ENCODE assay signal across 8 mouse cellular contexts in the genomic region with DNA sequence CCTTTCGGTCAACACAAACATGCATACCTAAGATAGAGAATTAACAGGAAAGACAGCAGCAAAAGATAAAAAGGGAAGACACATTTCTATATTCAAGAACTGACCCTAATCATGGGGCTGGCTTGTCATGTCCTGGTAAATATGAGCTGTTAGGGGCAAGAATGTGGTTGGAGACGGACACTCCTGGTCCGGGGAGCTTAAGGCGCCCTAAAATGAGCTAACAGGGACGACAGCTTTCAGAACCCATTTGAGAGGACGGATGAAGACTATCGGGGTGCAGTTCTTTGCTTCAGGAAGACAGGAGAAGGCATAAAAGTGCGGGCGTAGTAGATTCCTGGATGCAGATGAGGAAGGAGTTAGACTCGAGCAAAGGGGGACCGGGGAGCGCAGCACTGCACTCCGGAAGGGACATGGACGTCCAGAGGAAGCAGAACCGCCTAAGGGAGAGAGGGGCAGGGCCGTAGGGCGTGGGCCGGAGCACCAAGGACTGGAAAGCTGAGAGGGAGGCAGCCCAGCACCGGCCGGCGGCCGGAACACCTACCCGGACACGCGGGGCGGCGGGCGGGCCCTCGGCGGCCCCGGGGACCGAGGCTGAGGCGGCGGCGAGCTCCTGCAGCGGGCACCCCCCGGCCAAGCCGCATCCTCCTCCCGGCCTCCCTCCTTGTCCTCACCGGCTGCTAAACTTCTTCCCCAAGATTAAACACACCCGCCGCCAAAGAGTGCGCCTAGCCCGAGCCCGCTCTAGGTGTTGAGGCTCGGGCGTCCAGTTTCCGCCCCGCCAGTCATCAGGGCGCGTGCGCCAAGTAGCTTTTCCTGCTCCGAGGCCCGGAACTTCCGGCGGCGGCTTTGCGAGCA. TPM values are rescaled to one million over a fixed set of nuclear protein-coding genes. Genes with fewer than 3 reads are reported as not detected.
DNase-seq lines count a peak whose midpoint lies in the region; ATAC-seq and TF ChIP-seq lines count a peak whose summit lies in the region.

A gene (minus strand): TSS at position 805 of the 855 bp plus-strand sequence.

- DNase-seq in B cell, adult 2 months: peak; percentile 76 to 77
- peak; percentile 89 for DNase-seq in heart, embryonic 10.5 days (ENCODE audit: low spot score)
- DNase-seq in limb, embryonic 14.5 days (ENCODE audit: low spot score): peak; percentile 87
- peak; percentile 53 to 82 for DNase-seq in spleen, adult 2 months (ENCODE audit: low read depth in 1 of 2, low spot score in 2 of 2)

- peak within 1 kb of the TSS; percentile 84 for H3K4me3 ChIP-seq in bone marrow macrophage, adult 2 months (ENCODE audit: insufficient read depth, low read length)
- peak within 1 kb of the TSS; percentile 93 for H3K4me3 ChIP-seq in embryonic fibroblast, embryonic 13.5 days (ENCODE audit: insufficient read depth, low read length)
- H3K4me3 ChIP-seq in heart, embryonic 10.5 days: peak within 1 kb of the TSS; percentile 90
- H3K4me3 ChIP-seq in kidney, embryonic 14.5 days (ENCODE audit: low read length): peak within 1 kb of the TSS; percentile 93
- peak within 1 kb of the TSS; percentile 74 for H3K4me3 ChIP-seq in limb, embryonic 14.5 days (replicated peaks; ENCODE audit: low read length)
- H3K4me3 ChIP-seq in midbrain, embryonic 16.5 days (ENCODE audit: low read depth, low read length): peak within 1 kb of the TSS; percentile 99
- peak within 1 kb of the TSS; percentile 78 for H3K4me3 ChIP-seq in spleen, adult 2 months (ENCODE audit: extremely low read depth, insufficient read depth, insufficient read length)

- 3% methylated on average over 53 of the region's 58 CpGs for WGBS in heart, embryonic 10.5 days
- whole genome bisulfite sequencing in kidney, embryonic 14.5 days: 2% methylated on average over 43 of the region's 58 CpGs
- 3% methylated on average over 36 of the region's 58 CpGs for WGBS in limb, embryonic 14.5 days
- 2% methylated on average over 43 of the region's 58 CpGs for WGBS in midbrain, embryonic 16.5 days
- WGBS in spleen, adult 2 months: 1% methylated on average over 58 of the region's 58 CpGs

- H3K4me1 ChIP-seq in bone marrow macrophage, adult 2 months (ENCODE audit: control insufficient read depth, insufficient read depth, low read length): 0 out of 2 replicates have a peak, but pooled peaks cover 3% of the 10 kb centered on the region
- H3K4me1 ChIP-seq in embryonic fibroblast, embryonic 13.5 days (ENCODE audit: control insufficient read depth, insufficient read depth, low read length): no peaks in the 10 kb centered on the region
- H3K4me1 ChIP-seq in heart, embryonic 10.5 days: peaks cover 8% of the 10 kb centered on the region; the same call in 1 of the 2 replicates
- H3K4me1 ChIP-seq in kidney, embryonic 14.5 days (ENCODE audit: control insufficient read depth, insufficient read depth, low read length): peaks cover 5% of the 10 kb centered on the region
- peaks cover 5% of the 10 kb centered on the region; the same call in 1 of the 2 replicates for H3K4me1 ChIP-seq in limb, embryonic 14.5 days (ENCODE audit: control insufficient read depth, insufficient read depth, low read length)
- H3K4me1 ChIP-seq in midbrain, embryonic 16.5 days (ENCODE audit: control insufficient read depth, insufficient read depth, low read length): peaks cover 23% of the 10 kb centered on the region
- peaks cover 2% of the 10 kb centered on the region; the same call in 1 of the 2 replicates for H3K4me1 ChIP-seq in spleen, adult 2 months (ENCODE audit: control insufficient read depth, insufficient read depth, insufficient read length)

- peak within 1 kb of the TSS; percentile 83 for H3K4me2 ChIP-seq in kidney, embryonic 14.5 days (replicated peaks; ENCODE audit: low read depth, low read length)
- peak within 1 kb of the TSS; percentile 53 for H3K4me2 ChIP-seq in limb, embryonic 14.5 days (replicated peaks; ENCODE audit: low read depth, low read length, severe bottlenecking)
- peak within 1 kb of the TSS; percentile 86 for H3K4me2 ChIP-seq in midbrain, embryonic 16.5 days (ENCODE audit: low read length)

- peak within 1 kb of the TSS; percentile 88 for H3K9ac ChIP-seq in kidney, embryonic 14.5 days (ENCODE audit: low read depth, low read length)
- peak within 1 kb of the TSS; percentile 83 for H3K9ac ChIP-seq in limb, embryonic 14.5 days (ENCODE audit: low read depth, low read length, severe bottlenecking)
- H3K9ac ChIP-seq in midbrain, embryonic 16.5 days (ENCODE audit: low read depth, low read length): peak within 1 kb of the TSS; percentile 98

- H3K27ac ChIP-seq in bone marrow macrophage, adult 2 months (ENCODE audit: insufficient read depth, low read depth, low read length): peak within 1 kb of the TSS; percentile 76
- H3K27ac ChIP-seq in embryonic fibroblast, embryonic 13.5 days (ENCODE audit: insufficient read depth, low read length): peak within 1 kb of the TSS; percentile 84
- peak within 1 kb of the TSS; percentile 96 for H3K27ac ChIP-seq in heart, embryonic 10.5 days
- peak within 1 kb of the TSS; percentile 80 for H3K27ac ChIP-seq in kidney, embryonic 14.5 days (ENCODE audit: low read depth, low read length)
- H3K27ac ChIP-seq in limb, embryonic 14.5 days (replicated peaks; ENCODE audit: low read depth, low read length): peak within 1 kb of the TSS; percentile 57
- peak within 1 kb of the TSS; percentile 75 for H3K27ac ChIP-seq in midbrain, embryonic 16.5 days (ENCODE audit: low read length)
- H3K27ac ChIP-seq in spleen, adult 2 months (ENCODE audit: insufficient read depth, low read length): peak within 1 kb of the TSS; percentile 72

- 0 out of 2 replicates have a peak, but pooled peaks cover 3% of the 10 kb centered on the region for H3K27me3 ChIP-seq in heart, embryonic 10.5 days (ENCODE audit: insufficient read depth, poor library complexity, severe bottlenecking)
- H3K27me3 ChIP-seq in kidney, embryonic 14.5 days (ENCODE audit: control insufficient read depth, insufficient read depth, low read length): no peaks in the 10 kb centered on the region
- H3K27me3 ChIP-seq in limb, embryonic 14.5 days (ENCODE audit: control insufficient read depth, insufficient read depth, low read length): no peaks in the 10 kb centered on the region
- peaks cover 10% of the 10 kb centered on the region for H3K27me3 ChIP-seq in midbrain, embryonic 16.5 days (ENCODE audit: control insufficient read depth, insufficient read depth, low read depth, low read length)
- no peaks in the 10 kb centered on the region; the same call in 1 of the 2 replicates for H3K27me3 ChIP-seq in spleen, adult 2 months (ENCODE audit: control insufficient read depth, insufficient read depth, low read length)

- no peak for TF ChIP-seq POLR2A in bone marrow macrophage, adult 2 months (IDR thresholded peaks at IDR 0.05; ENCODE audit: borderline replicate concordance, low read depth, low read length)
- TF ChIP-seq POLR2A in embryonic fibroblast, embryonic 13.5 days (IDR thresholded peaks at IDR 0.05; ENCODE audit: low read depth, low read length): peak; percentile 66
- no peak for TF ChIP-seq POLR2A in limb, embryonic 14.5 days (IDR thresholded peaks at IDR 0.05; ENCODE audit: borderline replicate concordance, extremely low read depth, insufficient read depth, insufficient read length)
- no peak; the same call in 1 of the 2 replicates for TF ChIP-seq POLR2A in spleen, adult 2 months (IDR thresholded peaks at IDR 0.05; ENCODE audit: low read depth, low read length)

- ATAC-seq in kidney, embryonic 14.5 days (ENCODE audit: low FRiP score, low TSS enrichment): peak; percentile 97
- ATAC-seq in limb, embryonic 14.5 days (ENCODE audit: low FRiP score, low read depth): peak; percentile 94
- ATAC-seq in midbrain, embryonic 16.5 days: peak; percentile 99

- H3K36me3 ChIP-seq in heart, embryonic 10.5 days: no peaks in the 10 kb centered on the region; the same call in 1 of the 2 replicates
- no peaks in the 10 kb centered on the region for H3K36me3 ChIP-seq in kidney, embryonic 14.5 days (ENCODE audit: control insufficient read depth, insufficient read depth, low read length)
- peaks cover 5% of the 10 kb centered on the region; the same call in 1 of the 2 replicates for H3K36me3 ChIP-seq in limb, embryonic 14.5 days (ENCODE audit: control insufficient read depth, insufficient read depth, low read length)
- H3K36me3 ChIP-seq in midbrain, embryonic 16.5 days (ENCODE audit: control insufficient read depth, insufficient read depth, low read length): no peaks in the 10 kb centered on the region
- H3K36me3 ChIP-seq in spleen, adult 2 months (ENCODE audit: control insufficient read depth, insufficient read depth, low read length): no peaks in the 10 kb centered on the region

- H3K9me3 ChIP-seq in heart, embryonic 10.5 days: no peaks in the 10 kb centered on the region
- H3K9me3 ChIP-seq in kidney, embryonic 14.5 days (ENCODE audit: control insufficient read depth, low read length): no peaks in the 10 kb centered on the region
- H3K9me3 ChIP-seq in limb, embryonic 14.5 days (ENCODE audit: control insufficient read depth, low read length): no peaks in the 10 kb centered on the region
- H3K9me3 ChIP-seq in midbrain, embryonic 16.5 days (replicated peaks; ENCODE audit: control insufficient read depth, low read length, poor library complexity, severe bottlenecking): no peaks in the 10 kb centered on the region

- no peak for TF ChIP-seq CTCF in bone marrow macrophage, adult 2 months (IDR thresholded peaks at IDR 0.05; ENCODE audit: low read depth, low read length)
- no peak for TF ChIP-seq CTCF in embryonic fibroblast, embryonic 13.5 days (IDR thresholded peaks at IDR 0.05; ENCODE audit: borderline replicate concordance, insufficient read depth, low read length)
- TF ChIP-seq CTCF in spleen, adult 2 months (IDR thresholded peaks at IDR 0.05; ENCODE audit: extremely low read depth, insufficient read depth, insufficient read length, insufficient replicate concordance): no peak

RNA-seq across cellular contexts. Expression of the gene that starts here (rescaled TPM):
- polyA plus RNA-seq in bone marrow macrophage, adult 2 months (2012; ENCODE audit: insufficient read depth, insufficient read length, missing spikeins): 21.1 and 26.4 TPM in 2 replicates
- 23.6 and 29.3 TPM in 2 replicates for polyA plus RNA-seq in embryonic fibroblast, embryonic 13.5 days (2011; ENCODE audit: insufficient read length, low read depth, missing spikeins)
- polyA plus RNA-seq in heart, embryonic 10.5 days (2016; fragmentation: Nextera tagmentation; extraction: Ambion mirVana): 11.5 and 11.9 TPM in 2 replicates
- polyA plus RNA-seq in kidney, embryonic 14.5 days (2014; fragmentation: Nextera tagmentation; extraction: Ambion mirVana): 10.1 and 15.9 TPM in 2 replicates
- 9.8 and 12.0 TPM in 2 replicates for polyA plus RNA-seq in limb, embryonic 14.5 days (2012; rRNA removed)
- polyA plus RNA-seq in limb, embryonic 14.5 days (2014; fragmentation: Nextera tagmentation; extraction: Ambion mirVana): 13.6 and 16.5 TPM in 2 replicates
- polyA plus RNA-seq in midbrain, embryonic 16.5 days (2015; fragmentation: Nextera tagmentation; extraction: Ambion mirVana): 6.0 and 8.4 TPM in 2 replicates
- polyA plus RNA-seq in spleen, adult 2 months (2012; rRNA removed): 2.3 and 3.5 TPM in 2 replicates

Comparison
In these comparisons a context has a peak if more than half of its experiments do, and no peak if none do; other contexts are left out.
1. Peak in every context shown above with its lines: DNase-seq, ATAC-seq, H3K4me3 ChIP-seq and H3K27ac ChIP-seq.